Mouse (Mus musculus) heart, embryonic 15.5 days (tissue): ENCODE measurements at regions not wholly inside any gene's neighbourhood (a gene's known extent, or its start where the extent isn't known, plus 50 kb on each side); places are given as distances from the start of the nearest gene placed in this dataset.
"Not testable (repeated sequence)": the region's sequence is repeated elsewhere in the genome, so short reads cannot be mapped to it uniquely, and the experiment has no call there.

Experiments
- ATAC-seq: fragments of 200-750 bp; cut with Nextera tagmentation; replicated peaks from 2 replicates; pipeline ENCODE4 v1.8.0; 2017; ENCODE audit warnings: low read depth, moderate TSS enrichment; ENCODE audit not compliant: insufficient number of reproducible peaks, insufficient read depth, low FRiP score
- H3K27ac ChIP-seq: fragments of 300-500 bp; sonication (generic); 2 replicates; pipeline ENCODE4 v1.5.1; 2015; ENCODE audit warnings: mild to moderate bottlenecking, inconsistent platforms
- H3K27me3 ChIP-seq: fragments of 300-500 bp; sonication (generic); 2 replicates; pipeline ENCODE4 v1.6.1; 2015; ENCODE audit warnings: inconsistent platforms
- H3K36me3 ChIP-seq: fragments of 300-500 bp; sonication (generic); 2 replicates; pipeline ENCODE4 v1.6.1; 2015; ENCODE audit warnings: mild to moderate bottlenecking, inconsistent platforms
- H3K4me1 ChIP-seq: fragments of 300-500 bp; sonication (generic); replicated peaks from 2 replicates; pipeline ENCODE4 v1.6.1; 2015; ENCODE audit warnings: inconsistent platforms
- H3K4me2 ChIP-seq: fragments of 300-500 bp; sonication (generic); 2 replicates; pipeline ENCODE4 v1.6.1; 2015; ENCODE audit warnings: inconsistent platforms, mild to moderate bottlenecking, moderate library complexity
- H3K4me3 ChIP-seq: fragments of 300-500 bp; sonication (generic); 2 replicates; pipeline ENCODE4 v1.5.1; 2015; ENCODE audit warnings: mild to moderate bottlenecking, inconsistent platforms
- H3K9ac ChIP-seq: fragments of 300-500 bp; sonication (generic); 2 replicates; pipeline ENCODE4 v1.6.1; 2015; ENCODE audit warnings: mild to moderate bottlenecking, inconsistent platforms
- H3K9me3 ChIP-seq: fragments of 300-500 bp; sonication (generic); replicated peaks from 2 replicates; pipeline ENCODE4 v1.6.1; 2016; ENCODE audit warnings: inconsistent platforms
- WGBS: fragments of 180-500 bp; shearing (Covaris S2); methylation state at CpG from one replicate; pipeline ENCODE4 v1.1.7; 2015; ENCODE audit warnings: mixed read lengths; 5-methylcytosine and 5-hydroxymethylcytosine counted together

DNA sequence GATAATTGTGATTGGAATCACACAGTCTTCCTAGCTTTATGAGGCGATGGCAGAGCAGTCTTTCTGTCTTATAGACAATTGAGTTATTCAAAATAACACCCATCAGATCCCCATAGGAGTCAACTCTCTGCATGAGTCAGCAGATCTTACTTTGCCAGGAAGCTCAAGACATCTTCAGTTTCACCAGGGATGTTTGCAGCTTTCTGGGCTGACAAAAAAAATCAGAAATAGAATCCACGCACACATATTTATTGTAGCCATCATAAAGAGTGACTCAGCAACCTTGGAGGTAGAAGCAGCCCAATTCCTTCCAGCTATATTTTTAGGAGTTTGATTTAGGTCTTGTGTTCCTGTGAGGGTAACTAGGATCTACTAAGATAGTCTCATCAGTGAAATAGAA, 122.8 kb upstream of the Ctso start:
- no peaks in the 10 kb centered on the region for H3K9me3 ChIP-seq
- no peaks in the 10 kb centered on the region for H3K36me3 ChIP-seq
- no peaks in the 10 kb centered on the region for H3K4me1 ChIP-seq
- no peak overlapping the region for H3K27ac ChIP-seq
- no peak overlapping the region for H3K9ac ChIP-seq
- ATAC-seq: no peak
- WGBS: 77% methylated on average over 2 of the region's 2 CpGs
- H3K4me3 ChIP-seq: no peak overlapping the region
- H3K27me3 ChIP-seq: no peaks in the 10 kb centered on the region
- H3K4me2 ChIP-seq: no peak overlapping the region

DNA sequence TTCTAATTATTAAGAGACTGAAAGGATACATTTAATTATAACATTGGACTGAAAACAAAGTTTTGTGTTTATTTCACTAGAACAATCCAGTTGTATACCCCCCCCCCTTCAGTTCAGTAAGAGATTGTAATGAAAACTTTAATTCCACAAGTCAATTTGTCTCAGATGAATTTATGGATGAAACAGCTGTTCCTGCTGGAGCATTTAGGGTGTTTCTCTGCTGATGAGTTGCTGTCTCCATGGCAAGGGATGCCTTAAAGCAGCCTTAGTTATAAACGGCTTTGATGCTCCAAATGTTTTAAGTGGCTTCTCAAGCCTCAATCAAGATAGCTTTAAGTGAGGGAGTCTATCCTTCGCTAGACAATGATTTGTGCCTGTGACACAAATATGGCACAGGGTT, 112.1 kb upstream of the Ctso start:
- H3K4me1 ChIP-seq: no peaks in the 10 kb centered on the region
- no peaks in the 10 kb centered on the region for H3K9me3 ChIP-seq
- no peak for ATAC-seq
- no peak overlapping the region for H3K4me2 ChIP-seq
- H3K4me3 ChIP-seq: no peak overlapping the region
- no peak overlapping the region for H3K9ac ChIP-seq
- 44% methylated on average over 2 of the region's 2 CpGs for WGBS
- H3K36me3 ChIP-seq: no peaks in the 10 kb centered on the region
- no peaks in the 10 kb centered on the region for H3K27me3 ChIP-seq
- H3K27ac ChIP-seq: no peak overlapping the region

DNA sequence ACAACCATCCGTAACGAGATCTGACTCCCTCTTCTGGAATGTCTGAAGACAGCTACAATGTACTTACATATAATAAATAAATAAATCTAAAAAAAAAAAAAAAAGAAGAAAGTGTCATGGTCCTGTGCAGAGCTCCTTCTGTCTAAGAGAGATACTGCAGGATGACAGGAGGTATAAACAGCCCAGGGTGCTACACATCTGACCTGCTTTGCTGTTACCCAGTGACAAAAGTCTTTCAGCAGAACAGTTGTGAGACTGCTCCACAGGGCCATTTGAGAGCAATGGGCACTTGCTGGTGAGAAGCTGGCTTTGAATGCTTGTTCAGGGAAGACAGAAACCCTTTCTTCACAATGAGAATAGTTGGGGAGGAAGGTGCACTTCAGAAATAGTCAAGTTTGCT, 102.9 kb upstream of the Ctso start:
- 66% methylated on average over 2 of the region's 2 CpGs for WGBS
- Histone ChIP-seq H3K27me3 (no peaks in the 10 kb centered on the region), H3K4me3 (no peak overlapping the region), H3K9ac (no peak overlapping the region), H3K36me3 (no peaks in the 10 kb centered on the region), H3K4me2 (no peak overlapping the region), H3K4me1 (no peaks in the 10 kb centered on the region), H3K27ac (no peak overlapping the region), H3K9me3 (no peaks in the 10 kb centered on the region)
- no peak for ATAC-seq

DNA sequence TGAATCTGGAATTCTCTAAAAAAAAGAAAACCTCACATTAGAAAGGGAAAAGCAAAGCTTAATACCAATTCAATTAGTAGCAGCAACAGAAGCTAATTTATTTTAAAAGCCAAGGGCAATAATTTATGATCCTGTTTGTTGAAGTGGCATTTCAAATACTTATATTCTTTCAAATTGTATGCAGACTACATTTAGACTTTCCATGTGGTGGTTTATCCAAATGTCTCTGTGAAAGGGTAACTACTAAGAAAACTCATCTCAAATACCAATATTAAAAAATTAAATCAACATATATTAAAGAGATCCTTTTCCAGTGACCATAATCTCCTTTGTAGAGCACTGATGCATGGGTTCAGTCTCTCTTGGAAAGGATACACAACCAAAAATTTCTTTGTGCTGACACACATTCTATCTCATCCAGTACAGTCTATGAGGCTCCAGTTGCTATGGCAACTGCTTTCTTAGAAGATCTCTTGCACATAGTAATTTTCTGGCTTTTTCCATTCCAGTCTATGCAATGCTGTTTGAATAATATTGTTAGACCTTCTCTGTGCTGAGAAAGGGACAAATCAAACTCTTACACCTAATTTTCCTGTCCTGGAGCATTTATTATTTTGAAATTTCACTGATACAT, 102.3 kb upstream of the Ctso start:
- Histone ChIP-seq H3K4me2 (no peak overlapping the region), H3K9ac (no peak overlapping the region), H3K27me3 (no peaks in the 10 kb centered on the region), H3K27ac (no peak overlapping the region), H3K4me1 (no peaks in the 10 kb centered on the region), H3K4me3 (no peak overlapping the region), H3K9me3 (no peaks in the 10 kb centered on the region), H3K36me3 (no peaks in the 10 kb centered on the region)
- no peak for ATAC-seq

DNA sequence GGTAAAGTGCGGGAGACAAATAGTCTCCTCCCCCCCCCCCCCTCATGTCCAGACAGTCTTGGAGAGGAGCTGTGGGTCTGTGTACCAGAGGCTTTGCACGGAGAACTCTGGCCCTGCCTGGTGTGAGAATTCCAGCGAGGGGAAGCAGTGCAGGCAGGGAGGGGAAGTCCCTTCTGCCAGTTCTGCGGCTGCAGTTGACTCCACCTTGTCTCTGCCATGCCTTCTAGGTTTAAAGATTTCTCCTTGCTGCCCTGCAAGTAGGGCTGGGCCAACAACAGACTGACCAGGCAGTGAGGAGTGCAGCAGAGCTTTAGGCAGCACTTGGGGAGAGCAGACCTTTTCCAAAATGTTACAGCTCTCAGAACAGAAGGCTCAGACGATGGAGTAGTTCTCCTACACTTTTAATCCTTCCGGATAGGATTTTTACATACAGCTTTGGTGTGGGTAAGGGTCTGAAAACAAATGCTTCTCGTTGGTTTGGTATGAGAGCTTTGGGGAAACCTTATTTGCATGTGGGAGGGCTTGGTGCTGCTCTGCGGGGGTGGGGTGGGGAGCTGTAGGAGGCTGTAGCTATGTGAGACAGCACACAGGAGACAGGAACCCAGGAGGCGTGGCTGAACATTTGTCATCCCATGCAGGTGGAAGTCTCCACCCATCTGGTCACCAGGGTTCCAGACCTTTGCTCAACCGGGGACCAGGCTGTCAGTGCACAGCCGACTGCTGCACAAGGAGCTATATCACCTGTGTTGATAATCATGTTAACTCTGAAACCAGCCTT, 96.8 kb upstream of the Ctso start:
- H3K27me3 ChIP-seq: no peaks in the 10 kb centered on the region
- no peaks in the 10 kb centered on the region for H3K36me3 ChIP-seq
- peak; percentile 60 for ATAC-seq
- H3K9me3 ChIP-seq: no peaks in the 10 kb centered on the region
- 6% methylated on average over 11 of the region's 11 CpGs for WGBS
- peak overlapping the region; percentile 51 for H3K4me2 ChIP-seq
- peaks cover 7% of the 10 kb centered on the region for H3K4me1 ChIP-seq
- no peak overlapping the region for H3K27ac ChIP-seq
- no peak overlapping the region for H3K9ac ChIP-seq
- H3K4me3 ChIP-seq: peak overlapping the region; percentile 24

DNA sequence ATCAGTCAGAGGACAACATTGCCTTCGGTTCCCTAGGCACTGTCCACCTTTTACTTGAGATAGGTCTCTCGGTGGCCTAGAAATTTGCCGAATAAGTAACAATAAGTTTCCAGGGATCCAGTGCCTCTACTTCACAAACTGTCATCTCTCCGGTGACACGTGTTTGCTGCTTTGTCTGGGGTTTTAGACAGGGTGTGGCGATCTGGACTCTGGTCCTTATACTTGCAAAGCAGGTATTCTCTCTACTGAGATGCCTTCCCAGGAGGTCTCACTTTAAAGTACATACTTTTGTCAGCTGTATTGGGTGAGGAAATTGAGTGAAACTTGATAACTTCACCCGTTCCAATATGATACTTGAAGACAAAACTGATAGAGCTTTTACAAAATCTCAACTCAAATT, 95.9 kb upstream of the Ctso start:
- WGBS: 69% methylated on average over 7 of the region's 7 CpGs
- Histone ChIP-seq H3K9ac (no peak overlapping the region), H3K9me3 (no peaks in the 10 kb centered on the region), H3K4me2 (no peak overlapping the region), H3K27me3 (no peaks in the 10 kb centered on the region), H3K4me1 (peaks cover 7% of the 10 kb centered on the region), H3K27ac (no peak overlapping the region), H3K36me3 (no peaks in the 10 kb centered on the region), H3K4me3 (no peak overlapping the region)
- ATAC-seq: no peak

DNA sequence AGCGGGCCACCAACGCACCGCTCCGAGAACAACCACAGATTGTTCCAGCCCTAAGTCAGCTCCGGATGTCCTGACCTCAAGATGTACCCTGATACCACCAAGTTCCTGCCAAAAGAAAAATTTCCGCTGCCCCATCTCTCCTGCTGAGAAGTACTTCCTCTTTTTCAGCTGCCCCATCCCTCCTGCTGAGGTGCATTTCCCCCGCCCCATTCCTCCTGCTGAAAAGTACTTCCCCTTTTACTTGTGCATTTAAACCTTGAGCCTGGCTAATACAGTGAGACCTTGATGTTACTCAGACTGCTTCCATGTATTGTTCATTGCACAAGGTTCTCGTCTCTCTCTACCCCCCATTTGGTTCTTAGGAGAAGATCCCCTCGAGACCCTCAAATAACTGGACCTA, 94.3 kb upstream of the Ctso start:
- H3K4me1 ChIP-seq, H3K4me3 ChIP-seq, H3K27ac ChIP-seq, H3K27me3 ChIP-seq, H3K36me3 ChIP-seq, H3K4me2 ChIP-seq, H3K9ac ChIP-seq, H3K9me3 ChIP-seq, ATAC-seq: not testable (repeated sequence)
- WGBS: 90% methylated on average over 9 of the region's 9 CpGs

DNA sequence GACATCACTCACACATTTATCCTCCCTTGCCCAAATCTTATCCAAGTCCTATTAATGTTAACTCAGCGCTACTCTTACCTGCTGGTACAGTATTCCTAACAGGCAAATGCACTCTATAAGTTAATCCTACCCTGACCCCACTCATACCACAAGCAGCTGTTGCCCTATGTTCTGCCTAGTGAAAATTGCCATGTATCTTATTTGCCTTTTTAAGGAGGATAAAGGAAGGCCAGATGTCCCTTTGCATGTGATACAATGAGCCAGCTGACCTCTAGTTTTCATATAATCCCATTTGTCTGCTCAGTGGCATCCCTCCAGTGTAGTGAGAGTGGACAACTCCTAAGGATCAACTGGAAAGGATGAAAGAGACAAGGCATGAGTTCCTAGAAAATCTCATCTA, 67.9 kb upstream of the Ctso start:
- Histone ChIP-seq H3K4me3 (no peak overlapping the region), H3K27ac (no peak overlapping the region), H3K4me2 (no peak overlapping the region), H3K4me1 (no peaks in the 10 kb centered on the region), H3K9me3 (no peaks in the 10 kb centered on the region), H3K36me3 (no peaks in the 10 kb centered on the region), H3K27me3 (no peaks in the 10 kb centered on the region), H3K9ac (no peak overlapping the region)
- 86% methylated on average over 1 of the region's 1 CpGs for WGBS
- no peak for ATAC-seq
